8 mouse cellular contexts compared by ENCODE assay signal in genomic region chr10:69352212-69353085, GRCm38 (mm10). TPM values are rescaled to one million over a fixed set of nuclear protein-coding genes. Genes with fewer than 3 reads are reported as not detected.
DNase-seq lines count a peak whose midpoint lies in the region; ATAC-seq and TF ChIP-seq lines count a peak whose summit lies in the region.

Gene Cdk1 (minus strand): TSS chr10:69352938.

- peaks cover 43% of the 10 kb centered on the region for H3K4me1 ChIP-seq in embryonic facial prominence, embryonic 15.5 days
- peaks cover 33% of the 10 kb centered on the region for H3K4me1 ChIP-seq in limb, embryonic 14.5 days (ENCODE audit: control insufficient read depth, insufficient read depth, low read length)
- peaks cover 7% of the 10 kb centered on the region; the same call in 1 of the 2 replicates for H3K4me1 ChIP-seq in midbrain, postnatal 0 days (ENCODE audit: insufficient read depth, low read length)

- no peak for TF ChIP-seq CTCF in midbrain, postnatal 0 days (IDR thresholded peaks at IDR 0.05)

- whole genome bisulfite sequencing in embryonic facial prominence, embryonic 15.5 days, result under 1% methylated on average over 51 of the region's 51 CpGs
- WGBS in limb, embryonic 14.5 days, result 0% methylated on average over 46 of the region's 51 CpGs
- 2% methylated on average over 51 of the region's 51 CpGs for WGBS in midbrain, postnatal 0 days

- peak; percentile 83; the same call in 1 of the 2 replicates for TF ChIP-seq POLR2A in limb, embryonic 14.5 days (IDR thresholded peaks at IDR 0.05; ENCODE audit: borderline replicate concordance, extremely low read depth, insufficient read depth, insufficient read length)

- peak within 1 kb of the TSS; percentile 88 for H3K4me2 ChIP-seq in embryonic facial prominence, embryonic 15.5 days (replicated peaks)
- H3K4me2 ChIP-seq in limb, embryonic 14.5 days (replicated peaks; ENCODE audit: low read depth, low read length, severe bottlenecking), result peak within 1 kb of the TSS; percentile 75
- peak within 1 kb of the TSS; percentile 100 for H3K4me2 ChIP-seq in midbrain, postnatal 0 days (ENCODE audit: low read depth, low read length, poor library complexity, severe bottlenecking)

- H3K36me3 ChIP-seq in embryonic facial prominence, embryonic 15.5 days, result peaks cover 22% of the 10 kb centered on the region; the same call in 1 of the 2 replicates
- peaks cover 28% of the 10 kb centered on the region for H3K36me3 ChIP-seq in limb, embryonic 14.5 days (ENCODE audit: control insufficient read depth, insufficient read depth, low read length)
- H3K36me3 ChIP-seq in midbrain, postnatal 0 days (ENCODE audit: insufficient read depth, low read length), result no peaks in the 10 kb centered on the region

- peak within 1 kb of the TSS; percentile 83 for H3K4me3 ChIP-seq in embryonic facial prominence, embryonic 15.5 days (replicated peaks)
- H3K4me3 ChIP-seq in limb, embryonic 14.5 days (replicated peaks; ENCODE audit: low read length), result peak within 1 kb of the TSS; percentile 69
- peak within 1 kb of the TSS; percentile 52 for H3K4me3 ChIP-seq in midbrain, postnatal 0 days (ENCODE audit: low read depth, low read length)

- peak; percentile 97 for DNase-seq in 3T3-L1 (ENCODE audit: low read depth, low spot score)
- peak; percentile 92 to 94 for DNase-seq in adrenal gland, postnatal 4 days (ENCODE audit: low spot score in 2 of 2)
- DNase-seq in heart, adult 8-10 months (ENCODE audit: low spot score), result peak; percentile 98
- peak; percentile 98 for DNase-seq in kidney, adult 9 months
- peak; percentile 99 for DNase-seq in limb, embryonic 14.5 days (ENCODE audit: low spot score)
- peak; percentile 99 for DNase-seq in midbrain, postnatal 0 days (ENCODE audit: low spot score)
- DNase-seq in spleen, postnatal 14 days (ENCODE audit: low spot score in 2 of 2), result peak; percentile 91 to 92

- peak; percentile 95 for ATAC-seq in embryonic facial prominence, embryonic 15.5 days (ENCODE audit: insufficient number of reproducible peaks, low FRiP score, low TSS enrichment, low read depth)
- peak; percentile 96 for ATAC-seq in limb, embryonic 14.5 days (ENCODE audit: low FRiP score, low read depth)
- ATAC-seq in midbrain, postnatal 0 days (ENCODE audit: low FRiP score), result peak; percentile 98

- H3K9me3 ChIP-seq in embryonic facial prominence, embryonic 15.5 days (replicated peaks), result no peaks in the 10 kb centered on the region
- H3K9me3 ChIP-seq in limb, embryonic 14.5 days (ENCODE audit: control insufficient read depth, low read length), result no peaks in the 10 kb centered on the region
- no peaks in the 10 kb centered on the region for H3K9me3 ChIP-seq in midbrain, postnatal 0 days (ENCODE audit: low read length)

- H3K9ac ChIP-seq in embryonic facial prominence, embryonic 15.5 days, result peak within 1 kb of the TSS; percentile 65
- H3K9ac ChIP-seq in limb, embryonic 14.5 days (ENCODE audit: low read depth, low read length, severe bottlenecking), result peak within 1 kb of the TSS; percentile 78
- no peak within 1 kb of the TSS; the same call in 1 of the 2 replicates for H3K9ac ChIP-seq in midbrain, postnatal 0 days (replicated peaks; ENCODE audit: low read length, poor library complexity, severe bottlenecking)

- H3K27me3 ChIP-seq in embryonic facial prominence, embryonic 15.5 days, result no peaks in the 10 kb centered on the region
- no peaks in the 10 kb centered on the region for H3K27me3 ChIP-seq in limb, embryonic 14.5 days (ENCODE audit: control insufficient read depth, insufficient read depth, low read length)
- no peaks in the 10 kb centered on the region for H3K27me3 ChIP-seq in midbrain, postnatal 0 days (ENCODE audit: insufficient read depth, low read length)

- H3K27ac ChIP-seq in embryonic facial prominence, embryonic 15.5 days (replicated peaks), result peak within 1 kb of the TSS; percentile 82
- H3K27ac ChIP-seq in limb, embryonic 14.5 days (replicated peaks; ENCODE audit: low read depth, low read length), result peak within 1 kb of the TSS; percentile 90
- H3K27ac ChIP-seq in midbrain, postnatal 0 days (ENCODE audit: low read depth, low read length), result peak within 1 kb of the TSS; percentile 9; the same call in 1 of the 2 replicates

RNA-seq across cellular contexts. Expression of gene Cdk1, which starts in this region (rescaled TPM):
- 10 to 100 TPM; 79.6 to 84.1 TPM for total RNA-seq in adrenal gland, postnatal 4 days (2021)
- 349 and 373 TPM in 2 replicates for polyA plus RNA-seq in embryonic facial prominence, embryonic 15.5 days (2015; fragmentation: Nextera tagmentation; extraction: Ambion mirVana)
- total RNA-seq in heart, adult 8-10 months (2022), result 1 to 10 TPM in 1 of 4 experiments, under 1 TPM in 3; 0.44 to 1.3 (median 0.47) TPM
- 339 and 379 TPM in 2 replicates for polyA plus RNA-seq in limb, embryonic 14.5 days (2012; rRNA removed)
- polyA plus RNA-seq in limb, embryonic 14.5 days (2014; fragmentation: Nextera tagmentation; extraction: Ambion mirVana), result 408 and 419 TPM in 2 replicates
- total RNA-seq in midbrain, postnatal 0 days (2014; rRNA removed), result 19.4 and 38.1 TPM in 2 replicates
- polyA plus RNA-seq in midbrain, postnatal 0 days (2015; fragmentation: Nextera tagmentation; extraction: Ambion mirVana), result 23.7 and 25.5 TPM in 2 replicates

Comparison
In these comparisons a context has a peak if more than half of its experiments do, and no peak if none do; other contexts are left out.
1. Peak in every context shown above with its lines: DNase-seq, ATAC-seq, H3K4me3 ChIP-seq and H3K27ac ChIP-seq.
2. RNA of gene Cdk1 (polyA plus RNA-seq): 339 to 419 TPM in limb, embryonic 14.5 days and 349 to 373 TPM in embryonic facial prominence, embryonic 15.5 days; 23.7 to 25.5 TPM in midbrain, postnatal 0 days; every median in the first group is over 10 times any median in the second.
3. H3K27ac ChIP-seq: peak in every context shown above with its lines; median percentile 90 in limb, embryonic 14.5 days; 82 in embryonic facial prominence, embryonic 15.5 days; 9 in midbrain, postnatal 0 days.